Mouse (Mus musculus) cerebellum, adult 9-11 months (tissue): ENCODE measurements around the gene Gab1.
A peak's percentile ranks its signal among the peaks of the same experiment; 100 is the strongest.

Source experiments
- DNase-seq: peaks from one replicate; pipeline ENCODE4 v3.0.0; 2022

Gab1 gene

DNA sequence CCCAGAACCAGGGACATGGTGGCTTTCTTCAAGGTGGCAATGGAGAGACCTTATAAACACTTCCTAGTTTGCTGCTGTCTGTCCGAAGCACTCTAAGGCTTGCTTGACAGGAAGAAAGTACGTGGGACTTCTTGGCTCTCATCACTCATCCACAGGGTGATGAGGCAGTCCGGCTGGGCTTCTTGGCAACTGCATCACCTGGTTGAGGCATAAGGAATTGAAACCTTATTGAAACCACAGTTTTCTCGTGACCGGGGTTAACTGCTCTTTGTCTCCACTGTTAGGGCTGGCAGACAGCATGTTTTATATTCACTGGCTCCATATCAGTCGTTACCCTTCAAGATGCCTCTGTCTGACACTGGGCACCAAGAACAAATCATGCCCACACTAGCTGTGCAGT lies 40.2 kb downstream of the Gab1 start:
- no peak for DNase-seq

DNA sequence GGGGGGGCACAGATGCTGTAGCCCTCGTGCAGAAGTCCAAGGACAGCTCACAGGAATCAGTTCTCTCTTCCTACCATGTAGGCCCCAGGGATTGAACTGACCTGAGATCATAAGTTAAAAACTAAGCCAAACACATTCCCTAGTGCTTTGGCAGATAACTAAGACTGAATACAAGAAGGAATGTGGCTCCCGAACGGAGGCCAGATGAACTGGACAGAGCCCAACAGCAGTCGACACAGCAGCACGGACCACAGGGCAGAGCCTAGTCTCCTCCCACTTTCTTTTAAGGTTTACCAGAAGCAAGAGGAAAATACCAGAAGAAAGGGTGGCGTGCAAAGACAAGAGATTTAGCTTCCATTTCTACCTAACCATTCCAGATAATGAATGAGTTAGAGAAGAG lies 42.1 kb downstream of the Gab1 start:
- no peak for DNase-seq

DNA sequence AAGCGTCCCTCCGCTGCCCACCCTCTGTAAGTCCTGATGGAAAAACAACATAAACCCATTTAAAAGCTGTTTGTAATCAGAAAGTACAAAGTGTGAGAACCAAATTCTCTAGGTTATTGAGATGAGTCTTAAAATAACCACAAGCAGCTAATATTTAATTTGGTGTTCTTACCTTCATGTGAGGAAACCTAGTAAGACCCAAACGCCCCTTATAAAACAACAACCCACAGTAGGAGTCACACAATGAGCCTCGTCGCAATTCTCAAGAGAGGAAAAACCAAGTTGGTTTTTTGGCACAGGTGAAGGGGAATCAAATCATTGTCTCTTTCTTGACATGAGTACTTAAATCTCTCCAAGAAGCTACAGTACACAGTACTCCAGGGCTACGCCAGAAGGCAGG lies 44.9 kb downstream of the Gab1 start:
- DNase-seq: no peak

DNA sequence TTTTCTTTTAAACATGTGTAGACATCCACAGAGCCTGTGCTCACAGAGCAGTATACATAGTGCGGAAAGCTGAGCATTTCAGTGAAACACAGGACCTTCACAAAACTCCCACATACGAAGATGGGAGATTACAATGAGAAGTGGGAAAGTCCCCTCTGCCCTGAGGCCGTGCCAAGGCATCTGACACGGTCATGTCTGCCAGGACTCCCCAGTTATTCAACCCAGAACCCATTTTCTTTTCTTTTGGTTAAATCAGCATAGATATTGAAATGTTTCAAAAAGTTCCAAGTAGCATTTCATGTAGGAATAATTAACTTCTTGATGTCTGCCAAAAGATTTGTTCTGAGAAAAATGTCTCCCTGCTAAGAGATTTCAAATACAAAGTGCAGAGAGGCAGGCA lies 45.9 kb downstream of the Gab1 start:
- no peak for DNase-seq

DNA sequence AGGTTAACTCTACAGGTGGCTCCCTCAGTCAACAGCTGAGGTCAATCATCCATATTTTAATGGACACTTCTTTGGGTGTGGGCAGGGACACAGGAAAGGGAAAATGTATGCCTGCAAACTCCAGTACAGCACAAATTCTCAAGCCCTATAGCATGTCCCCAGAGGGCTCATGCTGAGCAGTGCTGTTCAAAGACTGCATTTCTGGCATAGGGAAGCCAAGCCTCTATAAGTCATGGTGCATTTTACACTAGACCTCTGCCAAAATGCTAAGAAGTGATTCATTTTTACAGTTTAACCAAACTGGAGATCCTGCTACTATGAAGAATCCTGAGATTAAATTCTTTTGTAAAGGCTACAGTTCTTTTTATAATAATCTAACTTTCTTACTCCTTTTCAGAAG lies 47.8 kb downstream of the Gab1 start:
- DNase-seq: no peak

DNA sequence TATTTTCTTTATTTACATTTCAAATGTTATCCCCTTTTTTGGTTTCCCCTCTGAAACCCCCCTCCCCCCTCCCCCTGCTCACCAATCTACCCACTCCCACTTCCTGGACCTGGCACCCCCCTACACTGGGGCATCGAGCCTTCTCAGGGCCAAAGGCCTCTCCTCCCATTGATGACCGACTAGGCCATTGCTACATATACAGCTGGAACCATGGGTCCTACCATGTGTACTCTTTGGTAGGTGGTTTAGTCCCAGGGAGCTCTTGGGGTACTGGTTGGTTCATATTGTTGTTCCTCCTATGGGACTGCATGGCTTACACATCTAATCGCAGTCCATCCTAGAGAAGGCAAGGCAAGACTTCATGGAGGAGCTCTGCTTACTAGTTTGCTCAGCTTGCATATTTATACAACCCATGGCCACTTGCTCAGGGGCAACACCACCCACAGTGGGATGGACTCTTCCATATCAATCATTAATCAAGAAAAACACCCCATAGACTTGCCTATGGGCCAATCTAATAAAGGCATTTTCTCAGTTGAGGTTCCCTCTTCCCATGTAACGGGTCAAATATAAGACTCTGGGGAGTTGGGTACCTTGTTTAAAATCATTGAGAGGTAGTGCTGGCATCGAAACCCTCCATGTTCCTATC lies 48.3 kb downstream of the Gab1 start:
- DNase-seq: no peak

DNA sequence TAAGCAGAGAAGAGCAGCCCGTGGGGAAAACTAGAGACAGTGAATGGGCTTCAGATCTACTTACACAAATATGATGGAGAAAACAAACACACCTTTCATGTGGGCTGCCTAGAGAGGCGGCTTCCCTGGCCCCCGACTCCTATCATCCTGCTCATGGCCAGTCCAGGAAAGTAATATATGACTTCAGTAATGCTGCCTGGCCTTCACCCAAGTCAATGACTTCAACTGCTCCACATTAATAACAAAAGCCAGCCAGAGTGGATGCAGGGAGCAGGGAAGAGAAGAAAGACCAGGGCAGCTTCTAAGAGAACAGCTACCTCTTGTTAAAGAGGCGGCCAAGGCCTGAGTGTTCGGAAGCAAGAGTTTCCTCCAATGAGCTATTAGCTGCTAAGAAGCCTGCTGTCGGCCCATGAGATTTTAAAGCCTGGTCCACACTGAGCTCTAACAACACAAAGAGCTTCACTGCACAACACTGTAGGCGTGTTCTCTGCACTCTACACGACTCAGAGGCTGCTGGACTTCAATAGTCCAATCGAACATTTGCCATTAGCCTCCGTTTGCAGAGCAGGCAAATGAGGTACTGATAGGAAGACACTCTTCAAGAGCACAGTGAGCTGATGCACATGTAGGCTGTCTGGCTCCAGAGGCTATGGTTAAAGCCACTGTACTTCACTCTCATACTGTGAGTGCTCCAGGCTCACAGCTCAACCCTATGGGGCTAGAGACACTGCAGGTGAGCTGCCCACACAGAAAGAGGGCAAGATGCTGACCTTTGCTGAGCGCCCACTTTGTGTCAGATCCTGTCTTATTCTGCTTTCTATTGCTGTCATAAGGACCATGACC lies 49.4 kb downstream of the Gab1 start:
- no peak for DNase-seq

DNA sequence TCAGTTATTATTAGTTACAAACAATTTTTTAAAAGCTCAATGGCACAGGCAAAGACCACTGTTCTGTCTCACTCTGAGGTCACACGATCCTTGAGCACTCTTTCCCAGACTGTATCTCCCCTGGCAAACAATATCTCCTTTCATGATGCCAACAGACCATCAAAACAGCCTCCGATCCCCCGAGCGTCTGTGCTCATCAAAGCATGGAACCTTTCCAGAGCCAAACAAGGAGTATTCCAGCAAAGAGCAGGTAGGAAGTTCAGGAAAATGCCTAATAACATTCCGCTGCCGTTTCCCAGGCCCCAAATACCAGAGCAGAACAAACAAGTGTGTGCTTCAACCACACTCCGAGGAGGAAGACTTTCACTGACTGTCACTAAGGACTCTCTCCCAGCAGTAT lies 50.2 kb downstream of the Gab1 start:
- no peak for DNase-seq

DNA sequence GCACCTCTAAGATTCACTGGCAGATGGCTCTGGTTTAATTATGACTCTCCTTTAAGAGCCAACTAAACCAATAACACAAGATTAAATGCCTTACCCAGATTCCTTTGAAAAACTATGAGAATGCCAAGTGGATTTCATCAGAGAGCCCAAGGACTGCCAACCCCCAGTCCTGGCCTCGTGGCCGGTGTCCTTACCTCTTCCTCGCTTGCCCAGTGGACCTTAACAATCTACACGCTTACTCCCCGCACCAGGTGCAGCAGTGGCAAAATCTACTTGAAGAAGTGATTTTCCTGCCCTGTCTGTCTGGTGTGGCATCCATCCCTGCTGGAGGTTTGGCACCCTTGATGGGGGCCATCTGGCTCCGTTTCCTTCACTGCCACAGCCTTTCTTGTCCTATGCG lies 53.3 kb downstream of the Gab1 start:
- DNase-seq: peak; percentile 37

DNA sequence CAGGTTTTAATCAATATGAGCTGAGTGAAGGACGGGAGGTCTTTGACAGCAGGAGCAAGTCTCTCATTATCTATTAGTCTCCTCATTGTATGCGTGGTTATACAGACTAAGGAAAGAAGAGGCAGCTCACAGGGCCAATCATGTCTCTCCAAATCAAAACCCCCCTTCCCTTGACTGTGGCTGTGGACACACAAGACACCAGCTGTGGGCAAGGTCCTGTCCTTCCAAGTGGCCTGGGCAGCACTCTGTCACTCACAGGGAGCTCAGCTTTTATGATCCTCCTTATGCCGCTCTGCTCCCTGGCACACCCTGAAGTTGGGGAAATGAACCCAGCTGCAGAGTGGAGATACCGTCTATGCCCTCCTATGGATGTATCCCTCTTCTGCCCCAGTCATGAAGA lies 55.2 kb downstream of the Gab1 start:
- no peak for DNase-seq

DNA sequence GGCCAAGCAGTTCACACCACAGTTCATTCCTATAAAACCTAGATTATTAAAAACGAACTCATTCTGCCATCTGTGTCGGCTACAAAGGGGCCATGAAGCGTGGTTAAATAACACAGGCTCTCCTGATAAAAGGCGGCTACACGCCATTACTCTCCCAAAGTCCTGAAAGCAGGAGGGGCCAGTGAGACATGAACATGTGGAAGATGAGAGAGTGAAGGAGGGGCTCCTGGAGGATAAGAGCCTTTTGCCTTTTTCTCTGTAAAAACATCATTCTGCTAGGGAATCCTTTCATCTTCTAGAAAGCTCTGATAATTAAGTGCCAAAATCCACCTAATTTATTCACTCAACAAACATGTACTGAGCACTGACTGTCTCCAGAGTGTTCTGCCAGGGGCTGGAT lies 55.9 kb downstream of the Gab1 start:
- DNase-seq: no peak

DNA sequence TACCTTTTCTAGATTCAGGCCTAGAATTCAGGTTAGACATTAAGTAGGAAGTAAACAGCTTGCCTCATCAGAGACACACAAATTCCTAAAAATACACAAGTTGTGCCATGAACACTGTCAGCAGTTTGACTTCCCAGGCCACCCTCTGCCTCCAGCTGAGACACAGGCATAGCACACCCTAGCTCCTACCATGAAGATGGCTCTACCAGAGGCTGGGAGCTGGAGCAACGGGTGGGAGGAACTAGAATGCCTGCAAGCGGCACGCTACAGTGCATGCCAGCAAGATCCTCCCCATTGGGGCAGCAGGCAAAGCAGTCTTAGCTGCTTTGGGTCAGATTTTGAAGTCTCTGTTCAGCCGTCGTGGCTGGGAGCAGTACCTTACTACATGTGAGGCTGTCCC lies 57.1 kb downstream of the Gab1 start:
- no peak for DNase-seq

DNA sequence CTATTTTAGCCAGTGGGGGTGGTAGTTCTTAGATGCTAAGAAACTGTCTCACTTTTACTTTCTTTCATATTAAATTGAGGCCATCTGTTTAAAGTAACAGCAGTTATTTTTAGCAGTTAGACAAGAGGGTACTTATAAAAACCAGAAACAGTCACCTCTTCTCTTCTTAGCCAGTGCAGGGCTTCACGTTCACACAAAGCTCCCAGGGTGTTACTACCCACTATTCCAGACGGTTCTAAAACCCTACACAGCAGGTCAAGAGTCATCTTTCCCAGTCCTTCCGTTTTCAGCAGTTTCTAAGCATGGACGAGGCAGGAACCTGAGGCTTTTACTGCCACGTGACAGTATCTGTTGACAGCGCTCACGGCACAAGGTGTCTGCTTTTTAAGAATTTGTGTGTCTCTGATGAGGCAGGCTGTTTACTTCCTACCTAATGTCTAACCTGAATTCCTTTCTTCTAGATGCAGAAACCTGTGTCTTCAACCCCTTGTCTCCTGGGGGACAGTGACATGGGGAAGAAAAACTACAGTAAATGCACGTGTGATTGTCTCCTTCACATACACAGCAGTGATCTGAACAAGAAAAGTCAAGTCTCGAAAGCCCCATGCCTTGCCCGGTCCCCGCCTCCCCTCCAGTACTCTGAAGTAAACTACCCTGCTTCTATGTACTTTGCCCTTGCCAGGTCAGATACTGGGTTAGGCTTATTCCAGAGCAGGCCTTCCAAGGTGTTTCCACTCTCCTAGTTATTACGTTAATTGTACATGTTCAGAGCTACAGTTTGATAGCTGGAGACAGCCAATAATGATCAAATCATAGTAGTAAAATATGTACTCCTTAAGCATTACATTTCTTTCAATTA lies 58.7 kb downstream of the Gab1 start:
- DNase-seq: no peak

DNA sequence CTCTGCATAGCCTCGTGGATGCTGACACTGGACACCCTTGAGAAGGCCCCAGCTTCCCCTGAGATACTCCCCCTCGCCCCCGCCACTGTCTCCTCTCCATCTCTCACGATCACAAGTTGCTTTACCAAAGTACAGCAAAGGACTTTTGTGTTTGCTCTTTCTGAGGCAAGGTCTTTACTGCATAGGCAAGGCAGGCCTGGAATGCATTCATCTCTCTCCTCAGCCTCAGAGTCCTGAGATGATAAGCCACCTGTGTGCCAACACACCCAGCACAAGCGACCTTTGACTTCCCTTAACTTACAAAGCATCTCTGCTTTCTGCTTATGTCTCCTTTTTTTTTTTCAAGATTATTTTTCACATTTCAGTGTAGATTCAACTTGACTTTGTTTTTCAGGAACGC lies 61.3 kb downstream of the Gab1 start:
- no peak for DNase-seq

DNA sequence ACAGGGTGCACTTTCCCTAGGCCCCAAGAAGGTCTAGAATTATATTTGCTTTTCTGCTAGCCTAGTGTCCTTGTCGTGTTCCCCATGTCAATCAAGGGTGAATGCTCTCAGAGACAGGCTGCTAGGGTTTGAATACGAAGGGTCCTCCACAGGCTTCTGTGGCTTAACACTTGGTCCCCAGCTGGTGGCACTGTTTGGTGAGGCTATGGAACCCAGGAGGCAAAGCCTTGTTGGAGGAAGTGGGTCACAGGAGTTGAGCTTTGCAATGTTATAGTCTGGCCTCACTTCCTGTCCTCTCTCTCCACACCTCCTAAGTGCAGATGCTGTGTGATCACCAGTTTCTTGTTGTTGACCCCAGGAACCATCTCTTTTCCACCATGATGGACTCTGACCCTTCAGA lies 63.3 kb downstream of the Gab1 start:
- no peak for DNase-seq

DNA sequence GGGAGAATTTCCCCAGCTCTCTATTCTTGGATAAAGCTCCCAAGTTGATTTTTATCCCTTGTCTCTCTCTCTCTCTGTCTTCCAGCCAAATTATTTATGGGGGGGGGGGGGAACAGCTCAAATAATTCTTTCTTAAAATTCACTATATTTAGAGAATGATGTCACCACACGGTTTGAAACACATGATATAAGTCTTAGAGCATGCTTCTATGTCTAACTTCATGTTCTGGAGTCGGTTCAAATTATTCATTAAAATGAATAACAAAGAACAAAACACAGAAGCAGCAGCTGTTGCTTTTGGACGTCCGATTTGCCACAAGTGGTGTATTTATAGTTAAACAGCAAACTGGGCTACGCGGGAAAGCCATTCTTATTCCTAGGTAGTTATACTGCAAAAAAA lies 65.1 kb downstream of the Gab1 start:
- DNase-seq: no peak

DNA sequence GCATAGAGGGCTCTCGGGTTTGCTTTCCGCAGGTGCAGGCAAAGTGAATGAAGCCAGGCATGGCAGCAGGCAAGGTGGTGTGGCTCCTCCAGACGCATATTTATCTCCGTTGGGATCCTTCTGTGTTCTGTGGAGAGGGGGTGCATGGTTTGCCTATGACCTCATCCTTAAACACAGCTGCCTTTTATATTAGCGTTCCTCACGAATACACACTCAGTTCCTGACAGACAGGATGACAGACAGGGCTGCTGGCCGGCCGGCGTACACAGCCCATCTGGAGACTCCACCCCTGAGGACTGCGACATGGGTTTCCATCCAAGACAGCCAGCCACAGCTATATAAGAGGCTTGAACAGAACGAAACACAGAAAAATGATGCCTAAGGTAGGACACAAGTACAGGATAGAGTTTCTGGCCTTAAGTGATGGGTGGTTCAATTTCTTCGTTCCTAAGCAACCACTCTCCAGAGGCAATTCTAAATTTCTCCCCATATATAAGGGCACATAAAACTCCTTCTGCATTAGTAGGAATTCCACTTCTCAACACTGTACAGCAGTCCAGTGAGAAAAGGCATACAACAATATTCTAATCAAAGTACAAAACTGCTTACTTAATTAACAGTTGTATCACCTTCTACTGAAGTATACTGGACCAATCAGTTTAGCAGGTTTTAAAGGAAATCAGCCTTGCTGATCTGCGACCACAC lies 66.1 kb downstream of the Gab1 start:
- DNase-seq: no peak

DNA sequence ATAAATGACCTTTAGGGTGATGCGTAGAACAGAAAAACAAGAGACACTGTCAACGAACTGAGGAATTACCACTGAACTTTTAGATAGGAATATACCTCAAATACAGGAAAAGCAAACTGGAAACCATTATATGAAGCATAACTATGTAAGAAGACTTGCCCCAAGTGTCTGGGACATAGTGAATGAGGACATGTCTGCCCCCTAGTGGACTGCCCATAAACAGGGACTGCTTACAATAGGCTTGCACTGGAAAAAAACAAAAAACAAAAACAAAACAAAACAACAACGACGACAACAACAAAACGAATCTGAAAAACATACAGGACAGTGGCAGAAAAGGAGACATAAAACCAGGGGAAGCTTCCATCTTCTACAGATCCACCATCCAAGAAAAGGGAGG lies 66.9 kb downstream of the Gab1 start:
- DNase-seq: peak; percentile 19

DNA sequence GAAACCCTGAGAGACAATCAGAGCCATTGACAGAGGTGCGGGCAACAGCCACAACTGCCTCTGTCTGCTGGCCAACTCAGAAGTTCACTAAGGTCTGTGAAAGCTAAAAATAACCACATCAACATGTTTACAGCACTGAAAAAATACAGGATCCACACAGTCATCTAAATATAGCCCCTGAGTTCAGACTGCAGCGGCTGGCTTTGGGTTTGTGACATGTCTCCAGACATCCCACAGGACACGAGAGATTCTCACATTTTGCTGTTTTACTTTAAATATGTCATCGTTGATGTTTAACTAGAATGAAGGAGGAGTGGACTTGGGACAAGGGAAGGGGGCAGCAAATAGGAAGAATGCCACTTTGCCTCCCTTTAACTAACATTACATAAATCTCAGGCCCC lies 68.7 kb downstream of the Gab1 start:
- DNase-seq: no peak

DNA sequence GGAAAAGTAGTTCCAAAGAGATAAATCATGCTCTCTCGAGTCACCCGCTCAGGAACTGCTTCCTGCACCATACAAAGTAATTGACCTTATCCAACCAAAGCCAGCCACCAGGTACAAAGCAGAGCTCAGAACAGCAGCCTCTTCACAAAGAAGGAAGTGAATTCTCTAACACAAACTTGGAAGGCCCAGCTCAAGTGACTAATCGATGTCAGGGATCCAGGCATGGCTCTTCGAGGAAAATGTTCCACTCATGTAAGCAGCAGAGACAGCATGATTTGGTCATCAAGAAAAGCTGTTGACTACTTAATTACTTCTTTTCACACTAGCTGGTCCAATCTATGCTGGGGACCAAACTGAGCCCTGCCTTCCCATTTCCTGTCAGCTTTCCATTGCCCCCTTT lies 69.4 kb downstream of the Gab1 start:
- DNase-seq: no peak

DNA sequence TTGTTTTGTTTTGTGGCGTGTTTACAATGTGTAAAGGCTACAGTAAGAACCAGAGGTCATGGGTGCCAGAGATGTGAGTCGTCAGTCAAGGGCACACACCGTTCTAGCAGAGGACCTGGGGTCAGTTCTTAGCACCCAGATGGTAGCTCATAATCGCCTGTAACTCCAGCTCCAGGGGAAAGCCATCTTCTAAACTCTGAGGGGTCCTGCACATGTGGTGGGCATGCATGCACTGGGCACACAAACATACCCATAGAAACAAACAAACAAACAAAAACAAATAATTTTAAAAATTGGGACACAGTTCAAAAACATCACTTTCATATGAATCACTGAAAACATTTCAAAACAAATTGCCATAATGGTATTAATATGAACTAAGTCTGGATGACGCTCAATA lies 69.9 kb downstream of the Gab1 start:
- DNase-seq: no peak

DNA sequence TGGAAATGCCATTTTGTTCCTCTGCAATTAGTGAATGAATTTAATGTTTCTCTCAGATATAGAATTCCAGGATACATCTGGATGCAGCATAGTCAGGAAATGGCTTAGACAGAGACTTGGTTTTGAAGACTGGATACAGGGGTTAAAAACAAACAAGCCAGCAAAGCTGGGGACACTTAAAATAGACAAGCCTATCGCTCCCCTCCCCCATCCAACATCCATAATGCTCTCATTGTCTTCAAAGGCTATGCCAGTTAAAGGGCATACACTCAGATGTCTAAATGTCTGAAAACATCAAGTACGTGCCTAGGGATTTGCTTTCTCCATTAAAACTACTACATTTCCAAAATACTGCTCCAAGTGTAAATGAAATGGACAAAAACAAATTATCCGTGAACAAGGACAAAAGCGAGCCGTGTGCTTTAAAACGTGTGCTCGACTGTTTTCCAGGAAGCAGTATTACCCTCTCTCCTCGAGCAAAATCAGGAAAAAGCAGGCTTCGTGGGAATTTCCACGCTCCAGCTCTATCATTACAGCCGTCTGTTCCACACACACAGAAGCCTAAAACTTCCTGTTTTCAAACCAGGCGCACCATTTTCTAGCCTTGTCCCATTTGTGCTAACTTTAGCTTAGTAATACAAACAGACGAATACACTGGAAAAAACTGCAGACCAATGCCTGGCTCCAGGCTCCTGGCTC lies 72.4 kb downstream of the Gab1 start:
- no peak for DNase-seq
